Mouse (Mus musculus): ENCODE results near the gene Rhox9. TPM values are rescaled to one million over a fixed set of nuclear protein-coding genes. Genes with fewer than 3 reads are reported as not detected.

The Rhox9 gene
- polyA plus RNA-seq (2012; rRNA removed; ENCODE audit: low replicate concordance), result not detected in 2 replicates

GRCm38 (mm10) chrX:37901670-37902069 lies at the start of gene Rhox9:
Gene Rhox9 (minus strand): TSS chrX:37901770.

GRCm38 (mm10) chrX:37897132-37897531 lies 4.4 kb downstream of the Rhox9 start, which contains the start of gene Rhox7b:
Gene Rhox7b (minus strand): TSS chrX:37897232.

GRCm38 (mm10) chrX:37878844-37879243 lies 22.7 kb downstream of the Rhox9 start, which contains the start of gene Rhox8:
Gene Rhox8 (minus strand): TSS chrX:37878944.

Other genes with a start within 250 kb of the Rhox9 start
- not detected in 2 replicates for gene Rhox3h, start 233.0 kb downstream of the Rhox9 start, polyA plus RNA-seq (2012; rRNA removed; ENCODE audit: low replicate concordance)
- gene Rhox2h, start 228.5 kb downstream of the Rhox9 start, polyA plus RNA-seq (2012; rRNA removed; ENCODE audit: low replicate concordance), result not detected in 2 replicates
- gene Rhox5, start 96.9 kb downstream of the Rhox9 start, polyA plus RNA-seq (2012; rRNA removed; ENCODE audit: low replicate concordance), result not detected in 2 replicates
- not detected in 2 replicates for gene Rhox6, start 74.9 kb downstream of the Rhox9 start, polyA plus RNA-seq (2012; rRNA removed; ENCODE audit: low replicate concordance)
- not detected in 2 replicates for gene Rhox7a, start 70.1 kb downstream of the Rhox9 start, polyA plus RNA-seq (2012; rRNA removed; ENCODE audit: low replicate concordance)
- gene Rhox8, start 22.8 kb downstream of the Rhox9 start, polyA plus RNA-seq (2012; rRNA removed; ENCODE audit: low replicate concordance), result not detected in 2 replicates
- gene Rhox7b, start 4.5 kb downstream of the Rhox9 start, polyA plus RNA-seq (2012; rRNA removed; ENCODE audit: low replicate concordance), result not detected in 2 replicates
- gene Btg1-ps1, start 117.0 kb upstream of the Rhox9 start, polyA plus RNA-seq (2012; rRNA removed; ENCODE audit: low replicate concordance), result not detected in 2 replicates
- not detected in 2 replicates for gene Btg1-ps2, start 141.3 kb upstream of the Rhox9 start, polyA plus RNA-seq (2012; rRNA removed; ENCODE audit: low replicate concordance)
- gene Rhox10, start 164.7 kb upstream of the Rhox9 start, polyA plus RNA-seq (2012; rRNA removed; ENCODE audit: low replicate concordance), result not detected in 2 replicates
- gene Rhox11, start 183.4 kb upstream of the Rhox9 start, polyA plus RNA-seq (2012; rRNA removed; ENCODE audit: low replicate concordance), result not detected in 2 replicates
- gene Rhox12, start 209.1 kb upstream of the Rhox9 start, polyA plus RNA-seq (2012; rRNA removed; ENCODE audit: low replicate concordance), result not detected in 2 replicates
- not detected in 2 replicates for gene Rhox13, start 219.4 kb upstream of the Rhox9 start, polyA plus RNA-seq (2012; rRNA removed; ENCODE audit: low replicate concordance)

Measured in duodenum, adult 2 months (tissue).